Mouse (Mus musculus): ENCODE data around the gene Olfr1395.
A peak's percentile ranks its signal among the peaks of the same experiment; 100 is the strongest.
"Not testable (repeated sequence)": the region's sequence is repeated elsewhere in the genome, so short reads cannot be mapped to it uniquely, and the experiment has no call there.

Olfr1395 gene

GRCm38 (mm10) chr11:49175345-49175744 is 33.3 kb downstream of the Olfr1395 start:
- peak; percentile 51 for DNase-seq (ENCODE audit: low read depth)

GRCm38 (mm10) chr11:49176047-49176779 is 34.1 kb downstream of the Olfr1395 start:
- DNase-seq (ENCODE audit: low read depth): not testable (repeated sequence)

- DNase-seq (ENCODE audit: low read depth): no peak
Observed at GRCm38 (mm10) chr11:49183172-49183571, 41.1 kb downstream of the Olfr1395 start.

GRCm38 (mm10) chr11:49186452-49186851 is 44.4 kb downstream of the Olfr1395 start:
- DNase-seq (ENCODE audit: low read depth): no peak

GRCm38 (mm10) chr11:49186955-49187488 is 44.9 kb downstream of the Olfr1395 start, which contains the start of gene Btnl9:
Btnl9 (minus strand) TSS chr11:49187159.
- DNase-seq (ENCODE audit: low read depth): no peak

- DNase-seq (ENCODE audit: low read depth): no peak
Observed at GRCm38 (mm10) chr11:49187701-49188100, 45.6 kb downstream of the Olfr1395 start.

GRCm38 (mm10) chr11:49189737-49190136 is 47.7 kb downstream of the Olfr1395 start:
- no peak for DNase-seq (ENCODE audit: low read depth)

GRCm38 (mm10) chr11:49191083-49191482 is 49.0 kb downstream of the Olfr1395 start:
- DNase-seq (ENCODE audit: low read depth): no peak

- not testable (repeated sequence) for DNase-seq (ENCODE audit: low read depth)
Observed at GRCm38 (mm10) chr11:49194771-49195170, 52.7 kb downstream of the Olfr1395 start.

- DNase-seq (ENCODE audit: low read depth): no peak
Observed at GRCm38 (mm10) chr11:49195819-49196322, 53.8 kb downstream of the Olfr1395 start.

All from c-Kit-positive CD71-negative TER-119-negative erythroid progenitor cells, embryonic 14.5 days (primary cell).